Mouse (Mus musculus) heart, postnatal 0 days (tissue): Measurements from ENCODE around the gene Ttll13.

Experiments used
- CTCF ChIP-seq: IDR thresholded peaks from 2 replicates; pipeline ENCODE4 v1.5.1; 2016; ENCODE audit warnings: antibody characterized with exemption, control low read depth, low read depth
- EP300 ChIP-seq: IDR thresholded peaks from 2 replicates; pipeline ENCODE4 v1.6.1; 2016; ENCODE audit warnings: antibody characterized with exemption, low read depth

- no peak for TF ChIP-seq EP300
- no peak for TF ChIP-seq CTCF
Observed at GRCm38 (mm10) chr7:80298754-80299153, 52.6 kb downstream of the Ttll13 start.
